Mouse (Mus musculus) kidney, adult 18-20 months (tissue): ENCODE measurements around the gene Gm10053.

ENCODE experiments used
- DNase-seq: peaks from one replicate; pipeline ENCODE4 v3.0.0; 2021

Gene Gm10053

DNA sequence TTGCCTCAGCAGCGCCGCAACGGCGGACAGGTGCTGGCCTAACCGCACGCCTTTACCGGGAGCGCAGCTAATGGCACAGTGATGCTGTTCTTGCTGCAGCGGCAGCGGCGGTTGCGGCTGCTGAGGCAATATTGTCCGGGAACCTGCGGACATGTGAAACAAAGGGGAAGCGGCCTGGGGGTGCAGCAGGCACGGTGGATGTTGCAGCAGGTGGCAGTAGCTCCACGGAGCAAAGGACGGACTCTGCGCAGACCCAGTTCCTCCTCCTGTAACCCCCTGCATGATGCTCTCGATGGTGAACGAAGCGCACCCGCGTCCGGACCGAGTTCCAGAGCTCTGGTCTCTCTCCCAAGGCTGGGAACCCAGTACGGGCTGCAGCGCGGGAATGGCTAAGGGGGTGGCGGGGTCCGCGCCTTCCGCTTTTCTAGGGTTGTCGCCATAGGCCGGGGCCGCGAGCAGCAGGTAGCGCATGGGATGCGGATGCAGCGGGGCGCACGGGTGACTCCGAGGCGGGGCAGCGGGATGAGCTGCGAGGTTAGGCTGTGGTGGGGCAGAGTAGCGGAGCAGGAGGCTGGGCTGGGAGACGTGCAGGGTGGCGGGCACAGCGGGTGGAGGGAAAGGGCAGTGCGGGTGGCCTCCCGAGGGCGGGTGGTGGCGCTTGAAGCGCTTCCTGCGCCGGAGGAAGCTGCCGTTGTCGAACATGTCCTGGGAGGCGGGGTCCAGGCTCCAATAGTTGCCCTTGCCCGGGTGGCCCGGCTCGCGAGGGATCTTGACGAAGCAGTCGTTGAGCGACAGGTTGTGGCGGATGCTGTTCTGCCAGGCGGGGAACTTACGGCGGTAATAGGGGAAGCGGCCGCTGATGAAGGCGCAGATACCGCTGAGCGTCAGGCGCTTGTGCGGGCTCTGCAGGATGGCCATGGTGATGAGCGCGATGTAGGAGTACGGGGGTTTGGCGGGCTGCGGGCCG is 24.4 kb downstream of the Gm10053 start:
- peak; percentile 17 for DNase-seq

DNA sequence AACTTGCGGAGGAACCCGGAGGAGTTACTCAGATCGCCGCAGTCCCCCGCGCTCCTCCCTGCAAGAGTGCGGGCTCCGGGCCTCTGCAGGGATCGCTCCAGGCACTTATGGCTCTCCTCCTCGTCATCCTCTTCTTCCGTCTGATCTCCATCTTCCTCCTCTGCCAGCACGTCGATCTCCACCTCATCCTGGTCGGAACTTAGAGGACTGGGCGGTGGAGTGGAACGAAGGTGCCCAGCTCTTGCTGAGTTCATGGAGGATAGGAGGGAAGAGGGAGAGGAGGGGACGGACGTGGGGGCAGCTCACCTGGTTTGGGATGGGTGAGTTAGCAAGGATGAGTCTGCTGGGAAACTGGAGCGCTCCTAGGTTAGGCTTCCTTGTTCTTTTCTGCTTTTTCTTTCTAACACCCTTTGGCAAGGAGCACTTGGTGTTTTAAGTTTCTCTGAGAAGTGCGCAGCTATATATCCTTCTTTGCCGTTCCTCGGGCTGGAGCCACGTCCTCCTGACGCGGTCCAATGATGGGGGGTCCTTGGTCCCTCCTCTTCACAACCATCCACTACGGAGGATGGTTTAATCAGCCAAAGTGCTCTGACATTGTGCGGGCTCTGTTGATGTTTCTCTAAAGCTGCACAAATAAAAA is 25.2 kb downstream of the Gm10053 start, which contains the start of gene Foxd4:
Foxd4 (minus strand) TSS at position 617 of the 640 bp plus-strand sequence.
- DNase-seq: no peak

DNA sequence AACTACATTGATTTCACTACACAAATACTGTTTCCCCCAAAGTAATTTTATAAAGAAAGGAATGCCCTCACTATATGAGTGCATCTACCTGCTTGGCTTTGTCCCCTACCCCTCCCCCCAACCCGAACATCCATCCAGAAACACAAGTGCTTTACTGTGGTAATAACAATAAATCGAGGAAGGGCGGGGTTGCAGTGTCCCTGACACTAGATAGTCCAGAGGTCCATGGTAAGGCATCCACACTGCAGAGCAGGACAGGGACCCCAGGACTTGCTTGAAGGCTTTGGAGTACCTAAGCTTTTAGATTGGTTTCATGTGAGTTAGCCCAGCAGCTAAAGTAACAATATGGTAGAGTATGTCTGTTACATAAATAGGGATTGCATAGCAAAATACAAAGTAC is 26.2 kb downstream of the Gm10053 start:
- DNase-seq: no peak

DNA sequence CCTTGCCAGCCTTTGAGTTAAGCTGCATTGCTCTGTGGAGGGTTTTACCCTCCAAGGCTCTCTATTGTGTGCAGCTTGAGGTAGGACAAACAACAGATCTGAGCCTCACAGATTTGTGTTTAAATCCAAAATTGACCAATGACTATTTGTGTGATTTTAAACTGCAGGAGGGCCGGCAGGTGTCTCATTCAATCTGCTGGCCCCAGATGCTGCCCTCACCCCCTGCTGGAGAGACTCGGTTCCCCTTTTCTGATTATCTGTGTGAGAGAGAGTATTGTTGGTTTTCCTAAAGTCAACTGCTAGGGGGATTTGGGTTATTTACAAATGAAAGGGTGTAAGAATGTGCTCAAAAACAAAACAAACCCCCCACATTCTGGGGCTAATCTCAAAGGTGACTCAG is 26.8 kb downstream of the Gm10053 start:
- DNase-seq: no peak

DNA sequence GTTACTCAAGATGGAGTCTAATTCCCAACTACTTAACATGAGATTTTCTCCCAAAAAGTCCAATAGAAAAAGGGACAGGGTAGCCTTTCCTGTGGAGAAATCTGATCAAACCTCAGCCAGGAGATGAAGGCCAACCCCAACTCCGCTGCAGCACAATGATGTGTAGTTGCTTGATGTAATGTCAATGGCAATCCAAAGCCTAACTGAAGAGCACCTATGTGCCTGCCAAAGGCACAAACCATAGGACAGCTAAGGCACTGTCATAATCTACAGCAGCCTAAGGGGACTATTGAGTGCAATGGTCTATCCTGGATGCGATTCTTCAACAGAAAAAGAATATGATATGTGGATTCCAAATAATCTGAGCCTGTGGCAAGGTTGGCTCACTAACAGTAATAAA is 27.3 kb downstream of the Gm10053 start:
- DNase-seq: no peak

DNA sequence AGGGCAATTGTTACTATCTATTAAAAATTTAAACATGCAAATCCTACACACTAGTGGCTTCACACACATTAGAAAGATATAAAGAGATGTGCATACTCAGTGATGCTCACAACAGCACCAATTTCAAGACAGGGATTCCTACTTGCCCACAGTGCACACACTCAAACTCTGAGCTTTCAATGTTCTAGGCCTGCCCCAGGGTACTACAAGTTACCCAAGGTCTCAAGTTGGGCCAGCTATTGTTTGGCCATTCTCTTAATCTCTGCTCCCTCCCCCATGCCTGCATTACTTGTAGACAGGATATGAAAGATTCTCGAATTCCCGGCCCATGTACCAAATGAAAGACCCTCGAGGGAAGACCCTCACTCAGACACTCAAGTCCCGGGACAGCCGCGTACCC is 32.2 kb downstream of the Gm10053 start:
- no peak for DNase-seq

DNA sequence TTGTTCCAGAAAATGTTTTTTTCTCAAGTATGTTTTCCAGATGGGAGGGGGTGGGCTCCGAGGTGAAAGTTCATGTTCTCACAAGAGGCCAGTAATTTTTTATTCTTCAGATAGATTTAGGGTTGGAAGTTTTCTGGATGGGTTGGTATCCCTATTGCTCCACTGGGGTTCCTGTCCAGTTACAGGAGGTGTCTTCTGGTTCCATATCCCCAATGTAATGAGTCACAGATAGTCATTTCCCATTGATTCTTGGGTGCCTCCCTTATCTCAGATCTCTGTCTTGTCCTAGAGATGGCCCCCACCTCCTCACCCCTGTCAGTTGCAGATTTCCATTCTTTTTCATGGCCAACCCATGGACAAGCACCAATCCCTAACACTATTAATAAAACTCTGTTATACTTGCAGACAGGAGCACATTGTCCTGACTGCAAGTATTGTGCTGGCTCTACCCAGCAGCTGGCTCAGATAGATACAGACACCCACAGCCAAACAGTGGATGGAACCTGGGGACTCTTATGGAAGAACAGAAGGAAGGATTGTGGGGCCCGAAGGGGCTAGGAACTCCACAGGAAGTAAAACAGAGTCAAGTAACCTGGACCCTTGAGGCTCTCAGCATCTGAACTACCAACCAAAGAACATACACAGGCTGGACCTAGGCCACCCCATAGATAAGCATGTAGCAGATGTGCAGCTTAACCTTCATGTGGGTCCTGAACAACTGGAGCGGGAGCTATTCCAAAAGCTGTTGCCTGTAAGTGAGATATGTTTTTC is 33.1 kb downstream of the Gm10053 start:
- DNase-seq: no peak

DNA sequence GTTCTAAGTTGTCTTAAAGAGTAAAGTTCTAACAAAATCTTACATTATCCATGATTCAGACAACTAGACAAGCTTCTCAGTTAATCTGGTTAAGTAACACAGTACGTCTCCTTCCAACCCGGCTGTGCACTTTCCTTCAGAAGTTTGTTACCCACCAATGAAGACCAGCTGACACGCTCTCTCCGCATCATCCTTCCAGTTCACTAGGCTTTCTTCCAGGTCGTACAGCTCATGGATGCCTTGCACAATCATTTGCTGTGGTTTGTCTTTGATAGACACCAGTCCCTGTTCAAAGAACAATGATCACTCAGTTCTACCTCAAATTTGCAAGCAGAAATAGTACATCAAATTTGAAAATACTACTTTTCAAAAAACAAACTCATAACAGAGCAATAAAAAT is 45.4 kb downstream of the Gm10053 start:
- no peak for DNase-seq
